Mouse (Mus musculus) layer of hippocampus, postnatal 14 days (tissue): Measurements from ENCODE around the gene Tmem125. TPM values are rescaled to one million over a fixed set of nuclear protein-coding genes. Genes with fewer than 3 reads are reported as not detected.
"Not testable (repeated sequence)": the region's sequence is repeated elsewhere in the genome, so short reads cannot be mapped to it uniquely, and the experiment has no call there.

Source experiments
- DNase-seq, 2 experiments: peaks; one replicate each; pipeline ENCODE4 v3.0.0; 2021 to 2022; ENCODE audit warnings: low spot score in 2 of 2, mixed read lengths in 1 of 2
- long read RNA-seq, 2 experiments: library from polyadenylated mRNA; stranded (forward); transcript quantifications; one replicate each; pipeline ENCODE4 v2.0.0; 2021
- total RNA-seq, 2 experiments: library from RNA; stranded (reverse); gene quantifications; 2 replicates each; pipeline ENCODE4 v1.2.3; 2021

The Tmem125 gene
- 1 to 10 TPM; 8.5 to 9.1 TPM for total RNA-seq
- long read RNA-seq, experiment 1, transcript Tmem125-203 (2 exons, 717 nt) = major isoform, 13 of 16 reads
- long read RNA-seq, experiment 1, partial matches to known transcripts = 0 of 16 reads
- long read RNA-seq, experiment 1, other reads (novel, unspliced or antisense) = 2 of 16 reads
- long read RNA-seq, experiment 2, transcript Tmem125-203 (2 exons, 717 nt) = major isoform, 15 of 16 reads
- long read RNA-seq, experiment 2, partial matches to known transcripts = 0 of 16 reads
- long read RNA-seq, experiment 2, other reads (novel, unspliced or antisense) = 1 of 16 reads

GRCm38 (mm10) chr4:118543592-118544260 is at the start of gene Tmem125:
Gene Tmem125 (minus strand): TSS chr4:118544044.
- no peak for DNase-seq

GRCm38 (mm10) chr4:118589733-118590130 is 45.9 kb upstream of the Tmem125 start:
- no peak for DNase-seq

- no peak for DNase-seq
Measured at GRCm38 (mm10) chr4:118589053-118589732, 45.3 kb upstream of the Tmem125 start.

DNA sequence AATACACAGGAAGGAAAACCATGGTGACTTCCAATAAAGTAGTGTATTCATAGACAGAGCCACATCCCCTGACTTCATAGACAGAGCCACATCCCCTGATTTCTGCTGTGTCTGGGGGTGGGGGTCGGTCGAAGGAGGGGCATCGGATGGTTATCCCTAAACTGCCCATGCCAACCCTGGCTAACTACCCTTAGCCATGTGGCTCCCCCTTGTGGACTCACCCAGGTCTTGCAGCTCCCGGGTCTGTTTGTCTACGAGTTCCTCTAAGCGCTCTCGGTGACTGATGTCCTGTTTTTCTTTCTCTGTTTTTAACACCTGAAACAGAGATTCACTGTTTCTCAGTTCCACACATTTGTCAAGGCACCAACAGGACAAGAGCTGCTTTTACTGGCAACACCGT is 38.8 kb upstream of the Tmem125 start:
- no peak for DNase-seq

DNA sequence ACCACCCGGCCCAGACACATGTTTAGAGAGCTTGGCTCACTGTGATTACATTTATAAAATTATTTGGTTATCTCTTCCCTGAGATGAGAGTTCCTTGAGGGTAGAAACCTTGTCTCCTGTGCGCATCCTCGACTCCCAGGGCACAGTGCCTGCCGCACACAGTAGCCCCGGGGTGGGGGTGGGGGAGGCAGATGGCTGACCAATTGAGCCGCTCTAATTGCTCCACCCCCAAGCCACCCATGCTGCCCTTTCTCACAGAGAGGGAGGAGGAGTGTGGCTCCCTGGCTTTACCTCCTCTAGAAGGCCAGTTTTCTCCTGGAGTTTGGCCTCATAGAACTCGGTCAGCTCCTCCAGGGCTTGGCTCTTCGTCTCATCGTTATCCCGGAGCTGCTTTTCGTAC is 37.7 kb upstream of the Tmem125 start:
- DNase-seq = no peak

DNA sequence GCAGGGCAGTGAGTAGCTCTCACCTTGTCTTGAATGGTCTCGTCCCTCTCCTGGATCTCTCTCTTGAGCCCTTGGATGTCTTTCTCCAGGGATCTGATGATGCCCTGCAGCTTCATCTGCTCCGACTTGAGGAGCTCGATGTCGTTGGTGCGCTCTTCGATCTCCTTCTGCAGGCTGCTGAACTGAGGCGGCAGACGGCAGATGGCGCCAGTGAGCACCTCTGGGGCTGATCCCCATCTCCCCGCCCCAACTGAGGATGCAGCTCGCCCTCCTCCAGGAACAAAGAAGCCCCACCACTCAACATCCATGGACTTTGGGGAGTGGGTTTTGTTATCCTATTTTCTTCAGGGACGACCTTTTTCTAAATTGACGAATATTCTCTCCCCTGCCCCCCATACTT is 35.5 kb upstream of the Tmem125 start:
- DNase-seq = peak in 1 of 2 experiments; percentile 36

- DNase-seq = peak; percentile 87 to 93
Measured at GRCm38 (mm10) chr4:118576097-118576496, 32.3 kb upstream of the Tmem125 start.

GRCm38 (mm10) chr4:118571441-118571840 is 27.6 kb upstream of the Tmem125 start:
- DNase-seq = no peak

- DNase-seq = no peak
Measured at GRCm38 (mm10) chr4:118569320-118569719, 25.5 kb upstream of the Tmem125 start.

DNA sequence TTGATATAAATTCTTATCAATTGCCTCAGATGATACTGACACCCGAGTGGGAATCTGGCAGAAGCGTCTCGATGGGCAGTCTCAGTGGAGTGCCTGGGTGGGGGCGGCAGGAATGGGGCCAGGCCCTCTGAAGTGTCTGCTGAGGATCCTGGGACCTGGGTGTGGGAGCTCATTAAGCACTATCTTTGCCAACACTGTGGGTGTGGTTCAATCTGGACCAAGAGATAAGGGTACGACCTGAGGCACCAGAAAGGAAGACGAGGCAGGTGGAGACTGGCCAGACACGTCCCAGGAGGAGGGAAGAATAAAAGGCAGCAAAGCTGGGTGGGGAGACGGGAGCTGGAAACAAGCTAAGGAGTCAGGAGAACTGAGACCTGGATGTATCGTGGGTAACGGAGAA is 24.9 kb upstream of the Tmem125 start:
- no peak for DNase-seq

DNA sequence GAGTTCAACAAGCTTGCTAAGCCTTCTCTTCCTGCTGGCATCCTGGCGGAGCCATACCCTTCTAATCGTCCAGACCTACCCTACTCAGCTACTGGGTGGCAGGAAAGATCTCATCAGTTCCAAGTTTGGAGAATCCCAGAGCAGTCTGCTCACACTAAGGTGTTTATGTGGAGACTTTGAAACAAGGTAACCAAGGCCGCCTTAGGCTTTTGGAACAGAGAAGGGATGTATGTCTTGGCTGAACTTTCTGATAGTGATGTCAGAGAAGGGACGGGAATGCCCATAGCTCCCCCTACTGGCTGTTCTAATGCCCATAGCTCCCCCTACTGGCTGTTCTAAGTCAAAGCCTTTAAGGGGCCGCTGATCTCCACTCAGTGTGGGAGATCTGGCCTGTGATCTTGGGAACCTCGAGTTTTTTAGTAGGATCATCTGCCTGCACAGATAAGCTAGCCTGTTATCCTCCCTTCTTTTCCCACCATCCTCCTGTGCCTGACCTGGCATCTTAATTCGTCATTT is 22.4 kb upstream of the Tmem125 start:
- peak; percentile 31 to 57 for DNase-seq

DNA sequence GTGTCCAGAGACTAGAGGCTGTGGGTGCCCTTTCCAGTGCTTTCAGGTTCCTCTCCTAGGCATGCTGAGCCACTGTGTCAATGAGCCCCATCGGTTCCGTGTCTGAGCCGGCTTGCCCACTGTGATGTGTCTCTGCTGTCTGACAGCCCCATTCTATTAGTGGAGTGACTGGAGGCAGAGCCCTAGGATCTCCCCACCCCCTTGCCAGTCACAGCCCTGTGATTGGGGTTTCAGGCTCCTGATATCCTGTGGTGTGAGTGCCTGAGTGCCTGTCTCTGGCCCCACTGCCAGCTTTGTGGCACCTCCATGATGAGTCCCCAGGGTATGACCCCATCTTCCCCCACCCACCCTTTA is 21.1 kb upstream of the Tmem125 start:
- no peak for DNase-seq

- no peak for DNase-seq
Measured at GRCm38 (mm10) chr4:118564062-118564925, 20.4 kb upstream of the Tmem125 start.

DNA sequence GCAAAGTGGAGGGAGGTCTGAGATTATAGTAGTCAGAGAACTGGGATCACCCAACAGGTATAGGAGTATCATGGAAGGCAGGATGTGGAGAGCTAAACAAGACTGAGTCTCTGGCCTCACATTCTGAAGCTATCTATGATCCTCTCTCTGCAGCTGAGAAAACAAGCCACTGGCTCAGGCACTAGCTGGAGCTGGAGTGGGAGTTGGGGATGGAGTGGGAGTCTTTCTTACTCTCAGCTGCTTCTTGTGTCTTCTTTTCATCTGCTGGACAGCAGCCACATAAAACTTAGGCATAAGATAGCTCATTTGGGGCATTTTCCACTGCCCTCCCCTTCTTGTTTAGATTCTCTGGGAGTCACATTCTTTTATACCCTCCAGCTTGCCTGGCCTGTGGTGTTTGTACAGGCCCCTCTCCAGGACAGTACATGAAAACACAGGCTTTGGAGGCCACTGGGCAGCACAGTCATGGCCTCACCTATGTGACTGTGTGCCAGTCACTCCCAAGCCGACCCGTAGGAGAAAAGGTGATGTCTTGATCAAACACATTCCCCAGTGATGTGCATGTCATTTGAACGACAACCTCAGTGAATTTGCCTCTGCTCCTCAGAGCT is 9.3 kb upstream of the Tmem125 start:
- DNase-seq = no peak

- not testable (repeated sequence) for DNase-seq
Measured at GRCm38 (mm10) chr4:118548130-118548480, 4.3 kb upstream of the Tmem125 start.

GRCm38 (mm10) chr4:118547424-118548129 is 3.7 kb upstream of the Tmem125 start:
- peak; percentile 42 to 52 for DNase-seq

GRCm38 (mm10) chr4:118544441-118545127 is 740 bp upstream of the Tmem125 start:
- DNase-seq = no peak

- no peak for DNase-seq
Measured at GRCm38 (mm10) chr4:118543158-118543530, 700 bp downstream of the Tmem125 start.

- DNase-seq = no peak
Measured at GRCm38 (mm10) chr4:118542510-118543157, 1.2 kb downstream of the Tmem125 start.
